Mouse (Mus musculus): Measurements from ENCODE around the gene Rps21.

GRCm38 (mm10) chr2:180235788-180236187 lies 21.4 kb upstream of the Rps21 start:
- TF ChIP-seq POLR2A (IDR thresholded peaks at IDR 0.05; ENCODE audit: extremely low read depth, insufficient read depth, low read length) (no peak), CTCF (IDR thresholded peaks at IDR 0.05; ENCODE audit: low read depth, low read length) (no peak)
